In genomic region chr12:102251070-102251469, GRCm38 (mm10) we compare ENCODE assay signal across 22 mouse cellular contexts. TPM values are rescaled to one million over a fixed set of nuclear protein-coding genes. Genes with fewer than 3 reads are reported as not detected.
DNase-seq lines count a peak whose midpoint lies in the region; ATAC-seq lines count a peak whose summit lies in the region.
"Had no signal": no experiment of that assay in that cellular context is flagged by ENCODE, and none has a peak within 500 bp of the region (broad histone marks: within the 10 kb centered on the region; RNA-seq: fewer than 3 reads in every experiment).

No protein-coding gene starts in this region.

- H3K4me3 ChIP-seq in forebrain, embryonic 14.5 days (ENCODE audit: low read depth, low read length): no peak overlapping the region
- H3K4me3 ChIP-seq in forebrain, embryonic 10.5 days: no peak overlapping the region
- H3K4me3 ChIP-seq: embryonic facial prominence, embryonic 13.5 days; heart, embryonic 15.5 days; hindbrain, embryonic 12.5 days; intestine, embryonic 15.5 days; liver, embryonic 12.5 days; lung, embryonic 15.5 days; megakaryocyte, embryonic 14.5 days; neural tube, embryonic 12.5 days; stomach, embryonic 15.5 days had no signal

- ATAC-seq in forebrain, embryonic 14.5 days: no peak
- ATAC-seq: intestine, embryonic 15.5 days; liver, embryonic 12.5 days had no signal

- 73% methylated on average over 3 of the region's 3 CpGs for WGBS in forebrain, embryonic 14.5 days
- WGBS in forebrain, embryonic 10.5 days: 88% methylated on average over 3 of the region's 3 CpGs

- H3K9ac ChIP-seq in forebrain, embryonic 14.5 days (ENCODE audit: low read length): no peak overlapping the region
- H3K9ac ChIP-seq: embryonic facial prominence, embryonic 13.5 days; heart, embryonic 15.5 days; hindbrain, embryonic 12.5 days; intestine, embryonic 15.5 days; liver, embryonic 12.5 days; lung, embryonic 15.5 days; neural tube, embryonic 12.5 days; stomach, embryonic 15.5 days had no signal

- H3K36me3 ChIP-seq in forebrain, embryonic 14.5 days (ENCODE audit: control insufficient read depth, insufficient read depth, low read length): no peaks in the 10 kb centered on the region
- no peaks in the 10 kb centered on the region for H3K36me3 ChIP-seq in forebrain, embryonic 10.5 days (replicated peaks)
- H3K36me3 ChIP-seq: embryonic facial prominence, embryonic 13.5 days; heart, embryonic 15.5 days; hindbrain, embryonic 12.5 days; intestine, embryonic 15.5 days; liver, embryonic 12.5 days; lung, embryonic 15.5 days; neural tube, embryonic 12.5 days; stomach, embryonic 15.5 days had no signal

- H3K4me2 ChIP-seq in forebrain, embryonic 14.5 days (ENCODE audit: low read length): no peak overlapping the region
- H3K4me2 ChIP-seq: embryonic facial prominence, embryonic 13.5 days; heart, embryonic 15.5 days; hindbrain, embryonic 12.5 days; intestine, embryonic 15.5 days; liver, embryonic 12.5 days; lung, embryonic 15.5 days; neural tube, embryonic 12.5 days; stomach, embryonic 15.5 days had no signal

- H3K27me3 ChIP-seq in forebrain, embryonic 14.5 days (replicated peaks; ENCODE audit: control insufficient read depth, insufficient read depth, low read length): no peaks in the 10 kb centered on the region
- no peaks in the 10 kb centered on the region for H3K27me3 ChIP-seq in forebrain, embryonic 10.5 days (ENCODE audit: poor library complexity, severe bottlenecking)
- H3K27me3 ChIP-seq: embryonic facial prominence, embryonic 13.5 days; heart, embryonic 15.5 days; hindbrain, embryonic 12.5 days; intestine, embryonic 15.5 days; liver, embryonic 12.5 days; lung, embryonic 15.5 days; neural tube, embryonic 12.5 days; stomach, embryonic 15.5 days had no signal

- peaks cover 11% of the 10 kb centered on the region for H3K4me1 ChIP-seq in forebrain, embryonic 14.5 days (ENCODE audit: control insufficient read depth, insufficient read depth, low read length)
- H3K4me1 ChIP-seq in forebrain, embryonic 10.5 days: no peaks in the 10 kb centered on the region
- H3K4me1 ChIP-seq: embryonic facial prominence, embryonic 13.5 days; heart, embryonic 15.5 days; hindbrain, embryonic 12.5 days; intestine, embryonic 15.5 days; liver, embryonic 12.5 days; lung, embryonic 15.5 days; neural tube, embryonic 12.5 days; stomach, embryonic 15.5 days had no signal

- H3K27ac ChIP-seq in forebrain, embryonic 14.5 days (ENCODE audit: low read depth, low read length): peak overlapping the region; percentile 66; the same call in 1 of the 2 replicates
- H3K27ac ChIP-seq in forebrain, embryonic 10.5 days: no peak overlapping the region
- H3K27ac ChIP-seq: embryonic facial prominence, embryonic 13.5 days; heart, embryonic 15.5 days; hindbrain, embryonic 12.5 days; intestine, embryonic 15.5 days; kidney, postnatal 0 days; liver, embryonic 12.5 days; lung, embryonic 15.5 days; neural tube, embryonic 12.5 days; stomach, embryonic 15.5 days had no signal

- DNase-seq in forebrain, embryonic 14.5 days (ENCODE audit: low spot score): peak; percentile 22
- DNase-seq in forebrain, embryonic 10.5 days (ENCODE audit: extremely low spot score, low spot score): no peak
- peak; percentile 41 to 57 for DNase-seq in right cerebral cortex, adult 2 months (ENCODE audit: low spot score in 2 of 2)
- no peak for DNase-seq in right cerebral cortex, postnatal 4 days
- peak; percentile 30 to 33 for DNase-seq in left cerebral cortex, adult 18-20 months (ENCODE audit: low spot score in 2 of 2)
- peak; percentile 83 for DNase-seq in telencephalon, adult 2 months (ENCODE audit: low read depth, low spot score)
- DNase-seq in lung, postnatal 10 days: no peak
- DNase-seq in urinary bladder, adult 18-20 months (ENCODE audit: low spot score in 2 of 2): no peak
- DNase-seq: cerebellum, adult 11 months; cerebellum, postnatal 36 days; heart, adult 11 months; thymus, postnatal 4 days had no signal

- H3K9me3 ChIP-seq in forebrain, embryonic 14.5 days (replicated peaks; ENCODE audit: control insufficient read depth, low read length): no peaks in the 10 kb centered on the region
- no peaks in the 10 kb centered on the region for H3K9me3 ChIP-seq in forebrain, embryonic 10.5 days
- H3K9me3 ChIP-seq: embryonic facial prominence, embryonic 13.5 days; heart, embryonic 15.5 days; hindbrain, embryonic 12.5 days; intestine, embryonic 15.5 days; liver, embryonic 12.5 days; lung, embryonic 15.5 days; megakaryocyte, embryonic 14.5 days; neural tube, embryonic 12.5 days; stomach, embryonic 15.5 days had no signal

RNA-seq across cellular contexts. Expression of gene Rin3, which starts 31.8 kb away (rescaled TPM):
- polyA plus RNA-seq in forebrain, embryonic 14.5 days (2014; fragmentation: Nextera tagmentation; extraction: Ambion mirVana): 1.9 and 2.9 TPM in 2 replicates
- 2.8 and 3.3 TPM in 2 replicates for polyA plus RNA-seq in forebrain, embryonic 10.5 days (2016; fragmentation: Nextera tagmentation; extraction: Ambion mirVana)
- total RNA-seq in left cerebral cortex, adult 18-20 months (2021): 1 to 10 TPM; 3.5 to 4.2 TPM

Comparison
In these comparisons a context has a peak if more than half of its experiments do, and no peak if none do; other contexts are left out.
1. DNase-seq: peak in forebrain, embryonic 14.5 days (single experiment), right cerebral cortex, adult 2 months (2 of 2), left cerebral cortex, adult 18-20 months (2 of 2) and telencephalon, adult 2 months (single experiment); none in forebrain, embryonic 10.5 days (single experiment), right cerebral cortex, postnatal 4 days (single experiment), lung, postnatal 10 days (single experiment) and urinary bladder, adult 18-20 months (0 of 2).